Mouse (Mus musculus) bone marrow macrophage, adult 2 months (primary cell): ENCODE data around the gene Srbd1.

Source experiments
- CTCF ChIP-seq: IDR thresholded peaks from 2 replicates; pipeline ENCODE4 v1.5.1; 2012; ENCODE audit warnings: low read depth, mild to moderate bottlenecking, low read length, moderate library complexity
- POLR2A ChIP-seq: IDR thresholded peaks from 2 replicates; pipeline ENCODE4 v1.6.1; 2012; ENCODE audit warnings: mild to moderate bottlenecking, low read depth, low read length, borderline replicate concordance

GRCm38 (mm10) chr17:86185584-86185983, 40.6 kb upstream of the Srbd1 start:
- TF ChIP-seq POLR2A (no peak), CTCF (no peak)
